Mouse (Mus musculus): ENCODE results near the gene Lrrc4b. TPM values are rescaled to one million over a fixed set of nuclear protein-coding genes. Genes with fewer than 3 reads are reported as not detected.

Lrrc4b gene
- polyA plus RNA-seq, 1 experiment, result 1.4 TPM

- peak within 1 kb of the TSS; percentile 73 for H3K4me3 ChIP-seq (ENCODE audit: control insufficient read depth, insufficient read depth, low read length)
- DNase-seq, result peak; percentile 97
- H3K4me1 ChIP-seq (replicated peaks; ENCODE audit: control insufficient read depth, insufficient read depth, low read length), result peaks cover 17% of the 10 kb centered on the region
- H3K27ac ChIP-seq (ENCODE audit: control insufficient read depth, insufficient read depth, low read length), result peak within 1 kb of the TSS; percentile 75
- under 1% methylated on average over 58 of the region's 58 CpGs for WGBS
- peak; percentile 76; the same call in 1 of the 2 replicates for TF ChIP-seq CTCF (IDR thresholded peaks at IDR 0.05; ENCODE audit: borderline replicate concordance, control insufficient read depth, extremely low read depth, insufficient read depth, low read length, poor library complexity)
- TF ChIP-seq POLR2A (IDR thresholded peaks at IDR 0.05; ENCODE audit: control insufficient read depth, extremely low read depth, insufficient read depth, low read length, poor library complexity), result peak; percentile 76
- H3K27me3 ChIP-seq (ENCODE audit: control insufficient read depth, insufficient read depth, low read length), result no peaks in the 10 kb centered on the region
- no peaks in the 10 kb centered on the region for H3K36me3 ChIP-seq (ENCODE audit: control insufficient read depth, insufficient read depth, low read length)
These were observed 67.4 kb downstream of the Lrrc4b start, which contains the start of the genes Emc10 and Fam71e1 for GRCm38 (mm10) chr7:44495992-44496770. TSS of gene Emc10 (minus strand) at chr7:44496529. TSS of gene Fam71e1 (plus strand) at chr7:44496581.

GRCm38 (mm10) chr7:44496771-44497109 is 67.9 kb downstream of the Lrrc4b start:
- H3K36me3 ChIP-seq (ENCODE audit: control insufficient read depth, insufficient read depth, low read length), result no peaks in the 10 kb centered on the region
- H3K4me1 ChIP-seq (replicated peaks; ENCODE audit: control insufficient read depth, insufficient read depth, low read length), result peaks cover 17% of the 10 kb centered on the region
- no peak for DNase-seq
- no peaks in the 10 kb centered on the region for H3K27me3 ChIP-seq (ENCODE audit: control insufficient read depth, insufficient read depth, low read length)
- TF ChIP-seq POLR2A (IDR thresholded peaks at IDR 0.05; ENCODE audit: control insufficient read depth, extremely low read depth, insufficient read depth, low read length, poor library complexity), result no peak
- TF ChIP-seq CTCF (IDR thresholded peaks at IDR 0.05; ENCODE audit: borderline replicate concordance, control insufficient read depth, extremely low read depth, insufficient read depth, low read length, poor library complexity), result no peak
- peak overlapping the region; percentile 73 for H3K4me3 ChIP-seq (ENCODE audit: control insufficient read depth, insufficient read depth, low read length)
- WGBS, result 3% methylated on average over 26 of the region's 26 CpGs
- peak overlapping the region; percentile 42 for H3K27ac ChIP-seq (ENCODE audit: control insufficient read depth, insufficient read depth, low read length)

- 95% methylated on average over 10 of the region's 10 CpGs for WGBS
- no peak overlapping the region for H3K4me3 ChIP-seq (ENCODE audit: control insufficient read depth, insufficient read depth, low read length)
- H3K27ac ChIP-seq (ENCODE audit: control insufficient read depth, insufficient read depth, low read length), result no peak overlapping the region
These were observed 68.7 kb downstream of the Lrrc4b start for GRCm38 (mm10) chr7:44497361-44498055.

GRCm38 (mm10) chr7:44498922-44499321 is 70.1 kb downstream of the Lrrc4b start:
- Histone ChIP-seq H3K27ac (ENCODE audit: control insufficient read depth, insufficient read depth, low read length) (no peak overlapping the region), H3K36me3 (ENCODE audit: control insufficient read depth, insufficient read depth, low read length) (no peaks in the 10 kb centered on the region), H3K27me3 (ENCODE audit: control insufficient read depth, insufficient read depth, low read length) (no peaks in the 10 kb centered on the region), H3K4me1 (replicated peaks; ENCODE audit: control insufficient read depth, insufficient read depth, low read length) (peaks cover 17% of the 10 kb centered on the region), H3K4me3 (ENCODE audit: control insufficient read depth, insufficient read depth, low read length) (no peak overlapping the region)
- no peak for DNase-seq
- WGBS, result 81% methylated on average over 1 of the region's 1 CpGs
- TF ChIP-seq POLR2A (IDR thresholded peaks at IDR 0.05; ENCODE audit: control insufficient read depth, extremely low read depth, insufficient read depth, low read length, poor library complexity) (no peak), CTCF (IDR thresholded peaks at IDR 0.05; ENCODE audit: borderline replicate concordance, control insufficient read depth, extremely low read depth, insufficient read depth, low read length, poor library complexity) (no peak)

More at GRCm38 (mm10) chr7:44497361-44498055, 68.7 kb downstream of the Lrrc4b start:
- Histone ChIP-seq H3K27me3 (ENCODE audit: control insufficient read depth, insufficient read depth, low read length) (no peaks in the 10 kb centered on the region), H3K4me1 (replicated peaks; ENCODE audit: control insufficient read depth, insufficient read depth, low read length) (peaks cover 17% of the 10 kb centered on the region), H3K36me3 (ENCODE audit: control insufficient read depth, insufficient read depth, low read length) (no peaks in the 10 kb centered on the region)
- no peak for DNase-seq
- TF ChIP-seq POLR2A (IDR thresholded peaks at IDR 0.05; ENCODE audit: control insufficient read depth, extremely low read depth, insufficient read depth, low read length, poor library complexity), result no peak
- no peak for TF ChIP-seq CTCF (IDR thresholded peaks at IDR 0.05; ENCODE audit: borderline replicate concordance, control insufficient read depth, extremely low read depth, insufficient read depth, low read length, poor library complexity)

- Histone ChIP-seq H3K27me3 (ENCODE audit: control insufficient read depth, insufficient read depth, low read length) (no peaks in the 10 kb centered on the region), H3K36me3 (ENCODE audit: control insufficient read depth, insufficient read depth, low read length) (no peaks in the 10 kb centered on the region), H3K4me3 (ENCODE audit: control insufficient read depth, insufficient read depth, low read length) (no peak overlapping the region), H3K4me1 (replicated peaks; ENCODE audit: control insufficient read depth, insufficient read depth, low read length) (peaks cover 13% of the 10 kb centered on the region), H3K27ac (ENCODE audit: control insufficient read depth, insufficient read depth, low read length) (no peak overlapping the region)
- no peak for DNase-seq
- whole genome bisulfite sequencing, result 71% methylated on average over 20 of the region's 20 CpGs
- no peak for TF ChIP-seq CTCF (IDR thresholded peaks at IDR 0.05; ENCODE audit: borderline replicate concordance, control insufficient read depth, extremely low read depth, insufficient read depth, low read length, poor library complexity)
- TF ChIP-seq POLR2A (IDR thresholded peaks at IDR 0.05; ENCODE audit: control insufficient read depth, extremely low read depth, insufficient read depth, low read length, poor library complexity), result no peak
These were observed 71.2 kb downstream of the Lrrc4b start for GRCm38 (mm10) chr7:44500046-44500445.

- Histone ChIP-seq H3K4me1 (replicated peaks; ENCODE audit: control insufficient read depth, insufficient read depth, low read length) (peaks cover 7% of the 10 kb centered on the region), H3K27me3 (ENCODE audit: control insufficient read depth, insufficient read depth, low read length) (no peaks in the 10 kb centered on the region), H3K27ac (ENCODE audit: control insufficient read depth, insufficient read depth, low read length) (no peak overlapping the region), H3K4me3 (ENCODE audit: control insufficient read depth, insufficient read depth, low read length) (no peak overlapping the region), H3K36me3 (ENCODE audit: control insufficient read depth, insufficient read depth, low read length) (no peaks in the 10 kb centered on the region)
- TF ChIP-seq CTCF (IDR thresholded peaks at IDR 0.05; ENCODE audit: borderline replicate concordance, control insufficient read depth, extremely low read depth, insufficient read depth, low read length, poor library complexity) (peak; percentile 59; the same call in 1 of the 2 replicates), POLR2A (IDR thresholded peaks at IDR 0.05; ENCODE audit: control insufficient read depth, extremely low read depth, insufficient read depth, low read length, poor library complexity) (no peak)
- WGBS, result 26% methylated on average over 5 of the region's 5 CpGs
- peak; percentile 74 for DNase-seq
These were observed 72.8 kb downstream of the Lrrc4b start for GRCm38 (mm10) chr7:44501563-44502115.
